Mouse (Mus musculus) cerebellum, postnatal 36 days (tissue): ENCODE measurements around the gene Gm20604.
A peak's percentile ranks its signal among the peaks of the same experiment; 100 is the strongest.

Experiments used
- DNase-seq, 2 experiments: peaks; one replicate each; pipeline ENCODE4 v3.0.0; 2021 to 2022; ENCODE audit warnings: mixed read lengths in 2 of 2

The Gm20604 gene

GRCm38 (mm10) chr12:102742056-102742455 lies 16.4 kb downstream of the Gm20604 start:
- no peak for DNase-seq

GRCm38 (mm10) chr12:102740285-102740684 lies 18.2 kb downstream of the Gm20604 start:
- peak in 1 of 2 experiments; percentile 33 for DNase-seq

GRCm38 (mm10) chr12:102739096-102739495 lies 19.4 kb downstream of the Gm20604 start:
- DNase-seq: no peak

DNA sequence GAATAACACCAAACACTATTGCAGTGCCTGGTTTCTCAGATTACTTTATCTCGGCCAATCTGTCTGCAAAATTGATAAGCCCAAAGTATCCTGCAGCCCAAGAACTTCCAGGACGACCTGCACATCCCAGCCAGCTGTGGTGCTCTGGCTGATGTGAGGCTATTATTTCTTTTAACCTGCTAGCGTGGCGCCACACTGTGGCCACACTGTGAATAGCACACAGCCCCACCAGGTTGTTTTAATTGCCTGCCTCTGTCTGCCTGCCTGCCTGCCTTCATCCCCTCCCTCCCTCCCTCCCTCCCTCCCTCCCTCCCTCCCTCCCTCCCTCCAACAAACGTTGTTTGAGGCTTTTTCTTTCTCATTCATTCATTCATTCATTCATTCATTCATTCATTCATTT lies 25.1 kb downstream of the Gm20604 start:
- peak in 1 of 2 experiments; percentile 32 for DNase-seq

- no peak for DNase-seq
These were observed 27.5 kb downstream of the Gm20604 start for GRCm38 (mm10) chr12:102730798-102731619.

GRCm38 (mm10) chr12:102729855-102730797 lies 28.3 kb downstream of the Gm20604 start:
- peak; percentile 79 for DNase-seq

DNA sequence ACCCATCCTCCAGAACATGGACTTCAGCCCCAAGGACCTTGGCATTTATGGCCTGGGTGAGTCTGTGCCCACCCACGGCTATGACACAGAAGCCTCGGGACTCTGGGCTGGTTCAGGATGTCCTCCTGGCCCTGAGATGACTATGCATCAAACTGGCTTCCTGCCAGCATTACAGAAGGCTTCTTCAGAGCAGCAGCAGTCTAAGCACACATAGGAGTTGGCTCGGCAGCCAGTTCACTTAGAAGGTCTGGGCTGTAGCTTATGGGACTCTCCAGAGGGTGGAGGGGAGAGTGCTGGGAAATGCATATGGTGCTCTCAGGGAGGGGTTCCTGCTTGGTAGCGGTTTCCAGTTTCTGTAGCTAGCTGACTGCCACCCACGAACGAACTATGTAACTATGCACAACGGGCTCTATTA lies 32.7 kb downstream of the Gm20604 start:
- no peak for DNase-seq

DNA sequence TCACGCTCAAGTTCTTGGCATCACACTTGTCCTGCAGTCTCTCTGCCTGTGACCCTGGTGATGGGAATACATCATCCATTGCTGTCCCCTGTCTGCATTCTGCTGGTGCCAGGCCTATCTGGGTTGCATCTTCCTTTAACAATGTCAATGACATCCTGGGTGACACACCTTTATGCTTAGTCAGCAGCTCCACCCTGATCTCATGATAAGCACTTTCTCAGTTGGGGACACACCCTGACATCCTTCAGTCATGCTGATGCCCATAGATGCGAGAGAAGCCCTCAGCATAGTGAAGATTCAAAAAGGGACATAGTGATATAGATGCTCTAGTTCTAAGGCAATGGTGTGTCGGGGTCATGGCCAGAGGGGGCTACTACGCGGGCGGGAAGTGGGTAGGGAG lies 33.3 kb downstream of the Gm20604 start:
- DNase-seq: no peak

DNA sequence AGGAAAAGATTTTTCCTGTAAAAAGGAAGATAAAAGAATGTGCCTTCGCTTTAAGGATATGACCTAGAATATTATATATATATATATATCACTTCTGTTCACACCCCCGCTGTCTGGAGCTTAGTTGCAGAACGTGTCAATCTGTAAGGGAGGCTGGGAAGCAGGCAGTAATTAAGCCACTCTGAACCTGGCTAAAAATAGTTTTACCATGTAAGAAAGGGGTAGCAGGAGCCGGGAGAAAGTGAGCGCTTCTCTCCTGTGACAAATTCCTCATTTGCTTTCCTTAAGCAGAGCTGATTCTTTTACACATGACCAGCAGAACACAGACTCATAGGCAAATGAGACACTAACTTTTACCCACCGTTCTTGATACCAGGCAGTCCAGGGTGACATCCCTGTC lies 34.6 kb downstream of the Gm20604 start:
- no peak for DNase-seq

DNA sequence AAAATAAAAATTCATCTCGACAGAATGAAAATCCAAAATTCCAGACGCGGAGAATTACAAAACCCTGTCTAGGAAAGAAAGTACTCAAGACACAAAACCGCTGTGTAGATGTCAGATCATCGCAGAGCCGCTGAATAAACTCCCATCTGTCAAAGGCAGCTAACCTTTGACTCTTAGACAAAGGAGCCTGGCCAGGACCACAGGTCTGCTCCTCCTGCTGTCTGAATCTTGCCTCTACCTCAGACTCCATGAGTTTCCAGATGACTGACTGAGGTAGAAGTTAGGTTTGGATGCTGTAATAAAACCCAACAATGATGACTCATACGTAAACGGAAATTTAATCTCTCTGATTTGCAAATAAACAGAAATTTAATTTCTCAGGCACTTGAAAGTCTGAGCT lies 35.5 kb downstream of the Gm20604 start:
- DNase-seq: no peak

GRCm38 (mm10) chr12:102722451-102722850 lies 36.0 kb downstream of the Gm20604 start:
- DNase-seq: no peak

GRCm38 (mm10) chr12:102719552-102720315 lies 38.7 kb downstream of the Gm20604 start:
- peak; percentile 55 to 63 for DNase-seq

DNA sequence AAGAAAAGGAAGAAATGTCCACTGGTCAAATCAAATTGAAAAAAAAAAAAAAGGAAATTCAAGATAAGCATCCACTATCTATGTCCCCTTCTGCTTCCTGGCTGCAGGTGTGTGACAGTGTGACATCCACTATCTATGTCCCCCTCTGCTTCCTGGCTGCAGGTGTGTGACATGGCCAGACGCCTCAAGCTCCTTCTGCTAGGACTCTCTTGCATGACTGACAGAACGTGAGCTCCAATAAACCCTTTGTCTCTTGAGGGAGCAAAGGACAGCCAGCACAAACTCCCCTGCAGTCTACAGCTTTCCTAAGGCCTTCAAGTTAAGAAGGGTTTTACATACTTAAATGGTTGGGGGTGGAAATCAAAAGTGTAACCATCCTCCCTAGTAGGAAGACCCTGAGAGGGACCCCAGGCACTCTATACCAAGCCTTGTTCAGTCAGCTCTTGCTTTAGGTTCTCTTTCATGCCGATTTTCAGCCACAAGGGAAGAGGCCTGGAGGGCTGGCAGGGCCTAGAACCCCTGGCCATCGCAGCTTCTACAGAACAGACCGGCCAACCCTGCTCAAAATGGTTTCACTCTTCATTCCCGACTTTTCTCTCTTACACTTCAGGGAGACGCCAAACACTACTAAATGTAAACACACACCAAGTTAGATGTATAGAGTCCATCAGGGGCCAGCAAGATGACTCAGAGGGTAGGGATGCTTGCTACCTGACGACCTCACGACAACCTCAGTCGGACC lies 43.6 kb downstream of the Gm20604 start:
- no peak for DNase-seq

GRCm38 (mm10) chr12:102714116-102714515 lies 44.4 kb downstream of the Gm20604 start:
- no peak for DNase-seq

DNA sequence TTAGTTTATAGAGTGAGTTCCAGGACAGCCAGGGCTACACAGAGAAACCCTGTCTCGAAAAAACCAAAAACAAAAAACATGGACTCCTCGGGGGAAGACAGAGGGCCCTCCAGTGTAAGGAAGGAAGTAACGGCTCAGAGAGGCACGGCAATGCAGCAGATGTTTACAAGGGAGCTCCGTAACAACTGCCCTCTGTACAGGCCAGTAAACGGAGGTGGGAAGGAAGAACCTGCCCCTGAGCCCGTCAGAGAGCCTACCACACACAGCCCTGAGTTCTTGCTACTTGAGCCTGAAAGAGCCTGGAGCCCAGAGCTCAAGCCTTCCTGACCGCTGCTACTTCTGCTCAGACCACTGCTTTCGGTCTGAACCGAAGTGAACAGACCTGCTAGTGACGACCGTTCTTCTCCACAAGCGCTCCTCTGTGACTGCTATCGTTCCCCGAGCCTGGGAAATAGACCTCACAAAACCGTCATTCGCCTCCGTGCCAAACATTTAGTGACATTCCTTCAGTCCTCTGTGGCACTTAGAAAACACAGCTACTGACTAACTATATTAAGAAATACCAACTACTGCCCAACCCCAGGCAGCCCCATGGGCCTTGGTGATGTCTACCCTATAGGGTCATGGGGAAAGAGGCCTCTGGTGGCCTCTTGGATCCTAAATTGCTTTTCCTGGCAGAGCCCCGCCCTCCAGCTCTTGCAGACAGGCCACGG lies 45.2 kb downstream of the Gm20604 start:
- DNase-seq: no peak

DNA sequence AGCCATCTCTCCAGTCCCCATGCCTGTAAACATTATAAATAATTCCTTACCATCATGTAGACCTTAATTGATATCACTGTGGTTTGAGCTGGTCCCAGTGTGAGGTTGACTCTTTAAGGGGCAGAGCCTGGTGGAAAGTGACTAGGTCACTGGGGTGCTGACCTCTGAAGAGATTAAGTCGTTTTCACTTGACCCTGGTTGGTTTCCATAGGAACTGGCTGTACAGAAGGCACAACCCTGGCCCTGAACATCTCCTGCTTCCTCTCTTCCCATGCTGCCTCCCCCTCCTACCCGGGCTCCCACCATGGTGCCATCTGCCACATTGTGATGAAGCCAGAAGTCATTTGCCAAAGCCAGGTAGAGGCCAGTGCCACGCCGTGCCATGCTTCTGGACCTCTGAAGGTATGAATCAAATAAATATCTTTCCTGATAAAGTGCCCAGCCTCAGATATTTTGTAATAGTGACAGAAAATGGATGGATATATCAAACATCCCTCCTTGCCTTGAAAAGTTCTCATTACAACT lies 47.6 kb downstream of the Gm20604 start:
- DNase-seq: peak; percentile 87

DNA sequence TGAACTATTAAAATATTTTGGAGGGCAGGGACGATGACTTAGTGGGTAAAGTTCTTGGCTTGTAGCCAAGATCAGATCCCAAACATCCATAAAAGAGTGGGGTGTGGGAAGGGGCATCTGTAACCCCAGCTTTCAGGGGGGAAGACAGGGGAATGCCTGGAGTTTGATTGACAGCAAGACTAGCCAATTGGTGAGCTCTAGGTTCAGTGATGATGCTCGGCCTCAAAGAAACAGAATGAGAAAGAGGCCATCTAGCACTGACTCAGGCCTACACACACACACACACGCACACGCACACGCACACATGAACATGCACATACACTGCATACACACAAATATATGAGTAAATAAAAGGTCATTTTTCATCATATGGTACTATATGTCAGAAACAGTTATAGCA lies 48.6 kb downstream of the Gm20604 start:
- no peak for DNase-seq

- no peak for DNase-seq
These were observed 50.3 kb downstream of the Gm20604 start for GRCm38 (mm10) chr12:102708220-102708619.

DNA sequence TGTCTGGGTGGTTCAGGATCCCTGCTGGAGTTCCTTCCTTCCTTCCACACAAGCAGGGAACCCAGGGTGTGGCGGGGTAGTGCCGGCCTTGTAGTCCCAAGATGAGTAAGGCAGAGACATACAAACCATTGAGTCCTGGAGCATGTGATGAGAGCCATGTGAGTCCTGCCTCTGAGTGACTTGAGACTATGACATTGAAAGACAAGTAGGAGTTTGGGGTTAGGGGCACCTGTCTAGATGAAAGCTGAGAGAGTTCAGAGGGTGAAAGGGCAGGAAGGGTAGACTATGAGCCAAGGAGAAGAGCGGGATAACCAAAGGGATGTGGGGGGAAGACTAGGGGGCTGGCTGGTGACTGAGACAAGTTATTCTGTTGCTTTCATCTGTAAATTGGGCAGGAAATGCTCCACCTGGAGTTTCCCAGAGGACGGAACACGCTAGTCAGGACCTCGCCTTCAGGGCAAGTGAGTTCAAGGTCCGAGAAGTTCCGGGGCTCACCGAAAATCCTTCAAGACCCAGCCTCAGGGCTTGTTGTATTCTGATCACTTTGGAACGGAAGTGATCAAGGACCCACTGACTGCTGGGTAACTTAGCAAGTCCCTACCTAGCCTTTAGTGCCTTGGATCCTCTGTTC lies 51.5 kb downstream of the Gm20604 start:
- DNase-seq: no peak

GRCm38 (mm10) chr12:102705906-102706640 lies 52.4 kb downstream of the Gm20604 start:
- DNase-seq: no peak
